Mouse (Mus musculus) CH12.LX (cell line): ENCODE results near the gene Rhox3g. TPM values are rescaled to one million over a fixed set of nuclear protein-coding genes. Genes with fewer than 3 reads are reported as not detected.
"Not testable (repeated sequence)": the region's sequence is repeated elsewhere in the genome, so short reads cannot be mapped to it uniquely, and the experiment has no call there.

Experiments
- DNase-seq: peaks from one replicate; pipeline ENCODE4 v3.0.0-alpha.2; 2013; ENCODE audit errors: extremely low read depth
- H3K27ac ChIP-seq: 2 replicates; pipeline ENCODE4 v1.5.1; 2012; ENCODE audit warnings: low read depth, mild to moderate bottlenecking, control low read depth, moderate library complexity; ENCODE audit not compliant: insufficient read depth
- H3K27me3 ChIP-seq: replicated peaks from 2 replicates; pipeline ENCODE3; 2012; ENCODE audit warnings: inconsistent platforms
- H3K36me3 ChIP-seq, 2 experiments: replicated peaks in 1 of 2; 2 replicates each; pipeline versions ENCODE3 to v1.6.1; 2012; ENCODE audit warnings: inconsistent platforms in 1 of 2, low read length in 1 of 2, mild to moderate bottlenecking in 1 of 2, mixed read lengths in 1 of 2, moderate library complexity in 1 of 2; ENCODE audit not compliant: control insufficient read depth in 1 of 2, insufficient read depth in 1 of 2
- H3K4me1 ChIP-seq, 2 experiments: 2 replicates each; pipeline ENCODE4 v1.6.1; 2012; ENCODE audit warnings: inconsistent platforms in 1 of 2, moderate library complexity in 1 of 2; ENCODE audit not compliant: insufficient read depth in 2 of 2, control insufficient read depth in 1 of 2
- H3K4me2 ChIP-seq: 2 replicates; pipeline ENCODE4 v1.6.1; 2012; ENCODE audit warnings: low read depth, mild to moderate bottlenecking, control low read depth; ENCODE audit not compliant: poor library complexity, insufficient read depth, severe bottlenecking
- H3K4me3 ChIP-seq, 3 experiments: fragments of 150-350 bp in 1 of 3; sonication (generic) in 1 of 3; replicated peaks in 1 of 3; 2 replicates each; pipeline versions ENCODE3 to v1.5.1; 2011 to 2012; ENCODE audit warnings: low read depth in 2 of 3, low read length in 2 of 3, mild to moderate bottlenecking in 2 of 3, moderate library complexity in 2 of 3, control low read depth in 1 of 3, improper control_type of control experiment in 1 of 3, inconsistent platforms in 1 of 3, mixed read lengths in 1 of 3; ENCODE audit not compliant: poor library complexity in 1 of 3
- H3K79me2 ChIP-seq: replicated peaks from 2 replicates; pipeline ENCODE4 v1.6.1; 2012; ENCODE audit warnings: mild to moderate bottlenecking, moderate library complexity; ENCODE audit not compliant: control insufficient read depth, poor library complexity, insufficient read depth, severe bottlenecking; ENCODE audit errors: extremely low read depth
- H3K9ac ChIP-seq: 2 replicates; pipeline ENCODE4 v1.6.1; 2012; ENCODE audit warnings: low read depth, mild to moderate bottlenecking, control low read depth, moderate library complexity; ENCODE audit not compliant: insufficient read depth
- H3K9me3 ChIP-seq: replicated peaks from 2 replicates; pipeline ENCODE3; 2012; ENCODE audit warnings: low read length, inconsistent platforms, mixed read lengths
- dilution Hi-C: fragments of 300-500 bp; cut with MboI; formaldehyde crosslinking; loops from 2 replicates; pipeline ENCODE4 v1.14.3; 2020; ENCODE audit warnings: low sequenced_read_pairs; ENCODE audit not compliant: extremely low pct_unique_long_range_greater_than_20kb, extremely low pct_ligation_motif_present
- in situ Hi-C: fragments of 300-500 bp; cut with MboI; formaldehyde crosslinking; loops from 3 replicates; pipeline ENCODE4 v1.14.3; 2019; ENCODE audit warnings: low sequenced_read_pairs, low pct_ligation_motif_present, low pct_unique_long_range_greater_than_20kb, mixed read lengths
- polyA plus RNA-seq: library from polyadenylated mRNA; unstranded; fragments of >175 nt; gene quantifications from 2 replicates; pipeline ENCODE4 v1.2.1, GENCODE M21; 2012; ENCODE audit warnings: low read depth; ENCODE audit not compliant: insufficient read length
- total RNA-seq, 2 experiments: library from RNA; depleted of rRNA; stranded (reverse); fragments of 300-350 nt in 1 of 2; fragments of >200 nt in 1 of 2; gene quantifications; 2 replicates each; pipeline ENCODE4 v1.2.3; 2012 to 2014

Gene Rhox3g
- total and polyA plus RNA-seq, 3 experiments = not detected

- H3K36me3 ChIP-seq, H3K9me3 ChIP-seq, H3K27ac ChIP-seq, dilution Hi-C loops, H3K4me3 ChIP-seq, H3K79me2 ChIP-seq, H3K9ac ChIP-seq, DNase-seq, H3K4me2 ChIP-seq, in situ Hi-C loops, H3K4me1 ChIP-seq, H3K27me3 ChIP-seq: not testable (repeated sequence)
These were observed 47.7 kb downstream of the Rhox3g start, which contains the start of gene Rhox3f for GRCm38 (mm10) chrX:37580692-37581091. TSS of gene Rhox3f (plus strand) at chrX:37580992.

Other genes with a start within 250 kb of the Rhox3g start
Only the 20 nearest of the 22 such genes appear.
- gene Rhox2b, start 216.5 kb downstream of the Rhox3g start, total RNA-seq (2012; rRNA removed) = not detected in 2 replicates
- 0.34 TPM in 1 of 2 replicates, not detected in the other for gene Rhox2b, start 216.5 kb downstream of the Rhox3g start, total RNA-seq (2014; rRNA removed)
- gene Rhox2b, start 216.5 kb downstream of the Rhox3g start, polyA plus RNA-seq = 0.35 TPM in 1 of 2 replicates, not detected in the other
- 1.6 and 3.9 TPM in 2 replicates for gene Rhox4b, start 196.1 kb downstream of the Rhox3g start, total RNA-seq (2012; rRNA removed)
- not detected in 2 replicates for gene Rhox4b, start 196.1 kb downstream of the Rhox3g start, total RNA-seq (2014; rRNA removed)
- 0.51 and 0.56 TPM in 2 replicates for gene Rhox4b, start 196.1 kb downstream of the Rhox3g start, polyA plus RNA-seq
- gene Rhox2c, start 174.9 kb downstream of the Rhox3g start, total RNA-seq (2012; rRNA removed) = not detected in 2 replicates
- not detected in 2 replicates for gene Rhox2c, start 174.9 kb downstream of the Rhox3g start, total RNA-seq (2014; rRNA removed)
- not detected in 2 replicates for gene Rhox2c, start 174.9 kb downstream of the Rhox3g start, polyA plus RNA-seq
- gene Rhox3c, start 170.0 kb downstream of the Rhox3g start, total RNA-seq (2012; rRNA removed) = not detected in 2 replicates
- gene Rhox3c, start 170.0 kb downstream of the Rhox3g start, total RNA-seq (2014; rRNA removed) = not detected in 2 replicates
- gene Rhox3c, start 170.0 kb downstream of the Rhox3g start, polyA plus RNA-seq = not detected in 2 replicates
- not detected in 2 replicates for gene Rhox4c, start 148.3 kb downstream of the Rhox3g start, total RNA-seq (2012; rRNA removed)
- not detected in 2 replicates for gene Rhox4c, start 148.3 kb downstream of the Rhox3g start, total RNA-seq (2014; rRNA removed)
- not detected in 2 replicates for gene Rhox4c, start 148.3 kb downstream of the Rhox3g start, polyA plus RNA-seq
- not detected in 2 replicates for gene Rhox2d, start 135.2 kb downstream of the Rhox3g start, total RNA-seq (2012; rRNA removed)
- not detected in 2 replicates for gene Rhox2d, start 135.2 kb downstream of the Rhox3g start, total RNA-seq (2014; rRNA removed)
- not detected in 2 replicates for gene Rhox2d, start 135.2 kb downstream of the Rhox3g start, polyA plus RNA-seq
- not detected in 2 replicates for gene Rhox4d, start 114.3 kb downstream of the Rhox3g start, total RNA-seq (2012; rRNA removed)
- not detected in 2 replicates for gene Rhox4d, start 114.3 kb downstream of the Rhox3g start, total RNA-seq (2014; rRNA removed)
- 0.33 TPM in 1 of 2 replicates, not detected in the other for gene Rhox4d, start 114.3 kb downstream of the Rhox3g start, polyA plus RNA-seq
- gene Rhox2e, start 98.2 kb downstream of the Rhox3g start, total RNA-seq (2012; rRNA removed) = not detected in 2 replicates
- gene Rhox2e, start 98.2 kb downstream of the Rhox3g start, total RNA-seq (2014; rRNA removed) = not detected in 2 replicates
- not detected in 2 replicates for gene Rhox2e, start 98.2 kb downstream of the Rhox3g start, polyA plus RNA-seq
- not detected in 2 replicates for gene Rhox3e, start 86.6 kb downstream of the Rhox3g start, total RNA-seq (2012; rRNA removed)
- gene Rhox3e, start 86.6 kb downstream of the Rhox3g start, total RNA-seq (2014; rRNA removed) = not detected in 2 replicates
- gene Rhox3e, start 86.6 kb downstream of the Rhox3g start, polyA plus RNA-seq = not detected in 2 replicates
- not detected in 2 replicates for gene Rhox4e, start 71.2 kb downstream of the Rhox3g start, total RNA-seq (2012; rRNA removed)
- not detected in 2 replicates for gene Rhox4e, start 71.2 kb downstream of the Rhox3g start, total RNA-seq (2014; rRNA removed)
- not detected in 2 replicates for gene Rhox4e, start 71.2 kb downstream of the Rhox3g start, polyA plus RNA-seq
- gene Rhox2f, start 57.2 kb downstream of the Rhox3g start, total RNA-seq (2012; rRNA removed) = not detected in 2 replicates
- not detected in 2 replicates for gene Rhox2f, start 57.2 kb downstream of the Rhox3g start, total RNA-seq (2014; rRNA removed)
- gene Rhox2f, start 57.2 kb downstream of the Rhox3g start, polyA plus RNA-seq = not detected in 2 replicates
- not detected in 2 replicates for gene Rhox3f, start 47.6 kb downstream of the Rhox3g start, total RNA-seq (2012; rRNA removed)
- not detected in 2 replicates for gene Rhox3f, start 47.6 kb downstream of the Rhox3g start, total RNA-seq (2014; rRNA removed)
- not detected in 2 replicates for gene Rhox3f, start 47.6 kb downstream of the Rhox3g start, polyA plus RNA-seq
- gene Rhox4f, start 20.9 kb downstream of the Rhox3g start, total RNA-seq (2012; rRNA removed) = not detected in 2 replicates
- not detected in 2 replicates for gene Rhox4f, start 20.9 kb downstream of the Rhox3g start, total RNA-seq (2014; rRNA removed)
- gene Rhox4f, start 20.9 kb downstream of the Rhox3g start, polyA plus RNA-seq = not detected in 2 replicates
- not detected in 2 replicates for gene Rhox2g, start 14.9 kb upstream of the Rhox3g start, total RNA-seq (2012; rRNA removed)
- not detected in 2 replicates for gene Rhox2g, start 14.9 kb upstream of the Rhox3g start, total RNA-seq (2014; rRNA removed)
- 0.56 and 0.84 TPM in 2 replicates for gene Rhox2g, start 14.9 kb upstream of the Rhox3g start, polyA plus RNA-seq
- 0.13 TPM in 1 of 2 replicates, not detected in the other for gene Rhox4g, start 22.7 kb upstream of the Rhox3g start, total RNA-seq (2012; rRNA removed)
- gene Rhox4g, start 22.7 kb upstream of the Rhox3g start, total RNA-seq (2014; rRNA removed) = not detected in 2 replicates
- gene Rhox4g, start 22.7 kb upstream of the Rhox3g start, polyA plus RNA-seq = not detected in 2 replicates
- not detected in 2 replicates for gene Rhox3h, start 40.2 kb upstream of the Rhox3g start, total RNA-seq (2012; rRNA removed)
- not detected in 2 replicates for gene Rhox3h, start 40.2 kb upstream of the Rhox3g start, total RNA-seq (2014; rRNA removed)
- not detected in 2 replicates for gene Rhox3h, start 40.2 kb upstream of the Rhox3g start, polyA plus RNA-seq
- gene Rhox2h, start 44.7 kb upstream of the Rhox3g start, total RNA-seq (2012; rRNA removed) = 1.4 and 2.1 TPM in 2 replicates
- gene Rhox2h, start 44.7 kb upstream of the Rhox3g start, total RNA-seq (2014; rRNA removed) = 0.90 and 0.95 TPM in 2 replicates
- 0.87 and 1.5 TPM in 2 replicates for gene Rhox2h, start 44.7 kb upstream of the Rhox3g start, polyA plus RNA-seq
- 771 and 814 TPM in 2 replicates for gene Rhox5, start 176.2 kb upstream of the Rhox3g start, total RNA-seq (2012; rRNA removed)
- gene Rhox5, start 176.2 kb upstream of the Rhox3g start, total RNA-seq (2014; rRNA removed) = 67.3 and 73.6 TPM in 2 replicates
- 164 and 235 TPM in 2 replicates for gene Rhox5, start 176.2 kb upstream of the Rhox3g start, polyA plus RNA-seq
- gene Rhox6, start 198.3 kb upstream of the Rhox3g start, total RNA-seq (2012; rRNA removed) = not detected in 2 replicates
- not detected in 2 replicates for gene Rhox6, start 198.3 kb upstream of the Rhox3g start, total RNA-seq (2014; rRNA removed)
- gene Rhox6, start 198.3 kb upstream of the Rhox3g start, polyA plus RNA-seq = not detected in 2 replicates
- not detected in 2 replicates for gene Rhox7a, start 203.1 kb upstream of the Rhox3g start, total RNA-seq (2012; rRNA removed)
- not detected in 2 replicates for gene Rhox7a, start 203.1 kb upstream of the Rhox3g start, total RNA-seq (2014; rRNA removed)
- not detected in 2 replicates for gene Rhox7a, start 203.1 kb upstream of the Rhox3g start, polyA plus RNA-seq